Mouse (Mus musculus) MEL (cell line): Measurements from ENCODE around the gene Mov10.

ENCODE experiments used
- POLR2A ChIP-seq, 2 experiments: IDR thresholded peaks; 2 replicates each; pipeline ENCODE4 v1.6.1; 2011 to 2012; ENCODE audit warnings: low read length in 2 of 2, mild to moderate bottlenecking in 2 of 2, control low read depth in 1 of 2, improper control_type of control experiment in 1 of 2, low read depth in 1 of 2, moderate library complexity in 1 of 2; ENCODE audit not compliant: control insufficient read depth in 1 of 2, insufficient read depth in 1 of 2, poor library complexity in 1 of 2
- RAD21 ChIP-seq: IDR thresholded peaks from 2 replicates; pipeline ENCODE4 v1.6.1; 2011; ENCODE audit warnings: mild to moderate bottlenecking, low read depth, low read length, improper control_type of control experiment

DNA sequence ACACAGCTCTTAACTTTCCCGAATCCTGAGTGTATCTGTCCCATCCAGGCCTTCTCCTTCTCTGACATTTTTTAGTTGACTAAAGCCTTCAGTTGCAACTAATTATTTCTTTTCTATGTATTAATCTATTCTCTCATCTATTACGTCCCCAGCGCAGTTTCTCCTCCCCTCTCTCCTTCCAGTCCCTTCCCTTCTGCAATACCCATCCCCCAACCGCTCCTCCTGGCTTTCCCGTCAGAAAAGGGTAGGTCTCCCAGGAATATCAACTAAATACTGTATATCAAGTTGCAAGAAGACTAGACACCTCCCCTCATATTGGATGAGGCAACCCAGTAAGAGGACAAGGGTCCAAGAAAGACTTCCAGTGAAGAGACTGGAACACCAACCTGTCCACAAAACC is 59.5 kb downstream of the Mov10 start:
- TF ChIP-seq POLR2A (IDR thresholded peaks at IDR 0.05; ENCODE audit: control insufficient read depth in 1 of 2, insufficient read depth in 1 of 2, low read depth in 1 of 2, low read length in 2 of 2, poor library complexity in 1 of 2) (no peak), RAD21 (no peak)
